Mouse (Mus musculus) embryo, embryonic 9.5 days (tissue): ENCODE measurements around the gene Mlx.

Experiments used
- DNase-seq: peaks from one replicate; pipeline ENCODE4 v3.0.0-alpha.2; 2017; ENCODE audit errors: extremely low spot score

The Mlx gene

DNA sequence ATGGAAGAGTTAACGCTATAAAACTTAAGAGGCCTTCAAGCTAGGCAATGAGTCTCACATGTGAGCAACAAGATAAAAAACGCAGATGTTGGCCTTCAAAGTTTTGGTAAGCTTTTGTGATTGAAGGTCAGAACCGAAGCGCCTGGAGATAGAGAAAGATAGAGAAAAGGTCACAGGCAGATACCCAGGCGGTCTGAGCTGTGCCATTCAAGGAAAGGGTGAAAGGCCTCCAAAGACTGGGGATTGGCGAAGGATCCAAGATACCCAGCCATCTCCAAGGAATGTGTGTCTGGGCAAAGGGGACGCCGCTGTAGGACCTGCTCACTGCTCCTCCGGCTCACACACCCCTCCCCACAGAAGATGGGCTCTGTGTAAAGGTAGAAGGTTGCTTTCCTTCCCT lies 22.1 kb upstream of the Mlx start:
- no peak for DNase-seq

GRCm38 (mm10) chr11:101066549-101067412 lies 20.3 kb upstream of the Mlx start:
- peak; percentile 84 for DNase-seq

- peak; percentile 90 for DNase-seq
Measured at GRCm38 (mm10) chr11:101069391-101070188, 17.5 kb upstream of the Mlx start, which contains the start of gene Naglu. TSS of gene Naglu (plus strand) at chr11:101070012.

DNA sequence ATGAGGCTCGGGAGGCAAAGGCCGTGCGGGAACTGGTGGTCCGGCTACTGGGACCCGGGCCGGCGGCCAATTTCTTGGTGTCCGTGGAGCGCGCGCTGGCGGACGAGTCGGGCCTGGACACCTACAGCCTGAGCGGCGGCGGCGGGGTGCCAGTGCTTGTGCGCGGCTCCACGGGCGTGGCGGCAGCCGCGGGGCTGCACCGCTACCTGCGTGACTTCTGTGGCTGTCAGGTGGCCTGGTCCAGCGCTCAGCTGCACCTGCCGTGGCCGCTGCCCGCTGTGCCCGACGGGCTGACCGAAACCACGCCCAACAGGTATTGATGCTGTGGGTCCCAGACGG lies 16.9 kb upstream of the Mlx start:
- DNase-seq = no peak

DNA sequence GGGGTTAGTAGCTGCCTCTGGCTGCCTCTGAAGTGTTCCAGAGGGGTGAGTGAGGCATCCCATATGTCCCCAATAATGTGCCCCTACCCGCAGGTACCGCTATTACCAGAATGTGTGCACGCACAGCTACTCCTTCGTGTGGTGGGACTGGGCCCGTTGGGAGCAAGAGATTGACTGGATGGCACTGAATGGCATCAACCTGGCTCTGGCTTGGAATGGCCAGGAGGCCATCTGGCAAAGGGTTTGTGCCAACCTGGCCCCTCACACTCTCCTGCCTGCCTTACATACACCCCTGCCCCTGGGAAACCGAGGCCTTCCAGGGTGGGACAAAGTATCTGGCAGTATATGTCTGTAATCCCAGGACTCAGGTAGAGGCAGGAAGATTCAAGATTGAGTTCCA lies 16.1 kb upstream of the Mlx start:
- DNase-seq = no peak

DNA sequence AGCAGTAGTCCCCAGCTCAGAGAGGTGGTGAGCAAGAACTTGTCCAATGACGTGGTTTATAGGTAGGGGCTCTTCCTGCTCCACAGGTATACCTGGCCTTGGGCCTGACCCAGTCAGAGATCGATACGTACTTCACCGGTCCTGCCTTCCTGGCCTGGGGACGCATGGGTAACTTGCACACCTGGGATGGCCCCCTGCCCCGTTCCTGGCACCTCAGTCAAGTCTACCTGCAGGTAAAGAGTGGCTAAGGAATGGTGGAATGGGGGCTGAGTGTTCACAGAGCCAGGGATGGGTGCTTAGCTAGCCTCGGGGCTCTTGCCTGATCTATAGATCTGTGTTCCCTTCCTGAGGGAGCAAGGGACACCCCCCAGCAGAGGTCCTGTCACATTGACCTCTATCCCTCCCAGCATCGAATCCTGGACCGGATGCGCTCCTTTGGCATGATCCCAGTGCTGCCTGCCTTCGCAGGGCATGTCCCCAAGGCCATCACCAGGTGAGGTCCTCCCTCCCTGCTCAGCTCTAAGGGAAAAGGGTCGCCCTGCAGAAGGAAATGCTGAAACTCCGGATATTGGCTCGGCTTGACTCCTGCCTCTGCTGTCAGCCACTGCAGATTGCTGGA lies 15.2 kb upstream of the Mlx start:
- DNase-seq = no peak

- DNase-seq = no peak
Measured at GRCm38 (mm10) chr11:101078121-101078520, 9.0 kb upstream of the Mlx start, which contains the start of gene Hsd17b1. TSS of gene Hsd17b1 (plus strand) at chr11:101078411.

DNA sequence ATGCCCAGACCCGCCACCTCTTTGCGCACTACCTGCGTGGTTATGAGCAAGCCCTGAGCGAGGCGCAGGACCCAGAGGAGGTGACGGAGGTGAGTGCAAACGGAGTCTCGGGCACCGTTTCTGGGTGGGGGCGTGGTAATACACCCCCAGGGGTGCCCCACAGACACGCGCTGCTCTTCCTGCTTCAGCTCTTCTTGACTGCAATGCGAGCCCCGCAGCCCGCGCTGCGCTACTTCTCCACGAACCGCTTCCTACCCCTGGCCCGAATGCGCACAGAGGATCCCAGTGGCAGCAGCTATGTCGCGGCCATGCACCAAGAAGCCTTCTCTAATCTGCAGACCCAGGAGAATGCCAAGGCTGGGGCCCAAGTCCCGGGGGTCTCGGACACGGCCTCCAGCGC lies 7.3 kb upstream of the Mlx start:
- DNase-seq = no peak

- DNase-seq = no peak
Measured at GRCm38 (mm10) chr11:101080421-101080820, 6.7 kb upstream of the Mlx start.

- DNase-seq = no peak
Measured at GRCm38 (mm10) chr11:101081659-101082058, 5.4 kb upstream of the Mlx start.

- peak; percentile 95 for DNase-seq
Measured at GRCm38 (mm10) chr11:101082208-101083082, 4.6 kb upstream of the Mlx start, which contains the start of gene Coasy. TSS of gene Coasy (plus strand) at chr11:101082565.

- no peak for DNase-seq
Measured at GRCm38 (mm10) chr11:101083083-101083697, 3.9 kb upstream of the Mlx start.

DNA sequence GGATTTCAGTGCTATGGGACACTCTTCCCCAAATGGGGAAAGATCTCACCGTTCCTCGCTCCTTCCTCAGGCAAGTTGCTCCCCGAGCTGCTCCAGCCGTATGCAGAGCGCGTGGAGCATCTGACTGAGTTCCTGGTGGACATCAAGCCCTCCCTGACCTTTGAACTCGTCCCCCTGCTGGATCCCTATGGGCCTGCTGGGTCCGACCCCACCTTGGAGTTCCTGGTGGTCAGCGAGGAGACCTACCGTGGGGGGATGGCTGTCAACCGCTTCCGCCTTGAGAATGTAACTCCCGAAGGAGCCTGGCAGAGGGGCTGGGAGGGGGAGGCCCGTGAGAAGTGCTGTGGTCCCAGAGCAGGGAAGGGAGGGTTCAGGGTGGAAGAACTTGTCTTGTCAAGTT lies 2.8 kb upstream of the Mlx start:
- DNase-seq = no peak

GRCm38 (mm10) chr11:101084811-101085210 lies 2.3 kb upstream of the Mlx start:
- DNase-seq = no peak

DNA sequence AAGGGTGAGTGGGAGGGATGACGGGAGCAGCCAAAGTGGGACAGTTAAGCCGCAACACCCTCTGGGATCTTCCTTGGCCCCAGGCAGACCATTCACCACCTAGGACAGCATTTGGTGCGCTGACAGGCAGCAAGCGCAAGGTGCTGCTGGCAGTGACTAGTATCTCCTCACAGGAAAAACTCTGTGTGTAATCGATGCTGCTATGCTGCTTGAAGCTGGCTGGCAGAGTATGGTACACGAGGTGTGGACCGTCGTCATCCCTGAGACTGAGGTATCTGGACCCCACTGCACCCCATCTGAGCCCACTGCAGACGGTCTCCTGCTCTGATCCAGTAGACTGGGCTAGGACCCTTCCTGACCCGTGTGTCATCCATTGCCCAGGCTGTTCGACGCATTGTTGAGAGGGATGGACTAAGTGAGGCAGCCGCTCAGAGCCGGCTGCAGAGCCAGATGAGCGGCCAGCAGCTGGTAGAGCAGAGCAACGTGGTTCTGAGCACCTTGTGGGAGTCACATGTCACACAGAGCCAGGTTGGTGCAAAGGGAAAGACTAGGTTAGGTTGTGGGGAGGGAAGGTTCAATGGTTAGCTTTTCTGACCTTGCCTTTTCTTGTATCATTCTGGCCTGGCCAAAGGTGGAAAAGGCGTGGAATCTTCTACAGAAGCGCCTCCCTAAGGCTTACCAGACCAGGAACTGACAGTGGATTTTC lies 1.3 kb upstream of the Mlx start:
- DNase-seq = no peak

DNA sequence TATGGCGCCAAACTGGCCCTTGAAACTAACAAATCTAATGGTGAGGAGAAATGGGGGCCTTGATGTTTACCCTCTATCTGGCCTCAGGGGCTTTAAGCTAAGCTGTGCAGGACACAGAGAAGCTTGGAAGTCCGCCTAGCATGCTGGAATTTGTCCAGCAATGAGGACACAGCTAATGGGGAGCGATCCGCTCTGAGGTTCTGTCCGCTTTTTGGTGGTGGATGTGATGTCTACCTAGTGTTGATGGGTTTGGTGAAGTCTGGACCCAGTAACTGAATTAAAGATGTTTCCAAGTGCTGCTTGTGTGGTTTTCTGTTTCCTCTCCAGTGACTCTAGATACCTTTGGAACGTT lies 778 bp upstream of the Mlx start:
- DNase-seq = no peak

GRCm38 (mm10) chr11:101087682-101088055 lies 592 bp downstream of the Mlx start:
- DNase-seq = no peak

GRCm38 (mm10) chr11:101089931-101090330 lies 2.9 kb downstream of the Mlx start:
- no peak for DNase-seq

DNA sequence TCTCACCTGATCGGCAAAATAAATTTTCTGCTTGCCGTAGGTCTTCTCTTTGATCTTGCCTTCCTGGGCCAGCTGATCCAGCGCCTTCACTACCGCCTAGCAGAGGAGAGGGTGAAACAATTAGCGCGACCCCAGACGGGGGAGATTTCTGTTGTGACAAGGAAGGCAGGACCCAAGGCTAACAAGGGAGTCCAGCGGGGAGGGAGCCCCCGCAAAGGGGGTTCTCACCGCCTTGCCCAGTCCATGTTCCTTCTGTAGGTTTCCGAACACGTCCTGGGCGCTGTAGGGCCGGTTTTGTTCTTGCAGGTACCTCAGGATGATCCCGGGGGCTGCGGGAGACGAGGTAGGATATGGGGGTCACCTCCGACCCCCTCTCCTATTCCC lies 7.8 kb downstream of the Mlx start:
- no peak for DNase-seq

DNA sequence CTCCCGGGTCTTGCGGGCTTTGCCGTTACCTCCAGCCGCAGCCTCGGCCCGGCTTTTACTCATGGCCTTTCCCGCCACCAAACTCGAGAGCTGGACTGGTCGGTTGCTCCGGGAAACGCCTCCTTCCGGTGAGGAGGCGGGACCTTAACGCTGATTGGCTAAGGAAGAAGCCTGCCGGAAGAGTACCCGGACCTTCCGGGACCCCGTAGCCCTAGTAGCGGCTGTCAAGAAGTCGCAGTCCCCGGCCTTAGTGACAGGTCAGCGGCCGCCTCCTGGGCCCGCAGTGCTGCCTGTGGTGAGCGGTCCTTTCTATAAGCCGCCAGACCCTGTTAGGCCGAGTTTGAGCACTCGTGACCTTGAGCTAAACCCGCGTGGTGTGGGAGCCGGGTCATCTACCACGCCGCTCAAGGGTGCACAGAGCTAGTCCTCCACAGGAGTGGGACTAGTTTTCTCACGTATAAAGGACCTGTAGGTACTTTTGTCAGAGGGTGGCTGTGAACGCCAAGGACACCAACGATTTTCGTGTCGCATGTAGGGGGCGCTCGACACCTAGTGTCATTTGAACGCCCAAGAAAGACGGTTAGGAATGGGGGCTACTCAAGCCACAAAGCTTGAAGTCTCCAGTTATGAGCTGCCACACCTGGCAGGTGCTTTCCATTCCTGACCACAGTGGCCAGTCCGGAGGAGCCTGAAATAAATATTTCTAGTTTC lies 8.4 kb downstream of the Mlx start, which contains the start of gene Psmc3ip:
Psmc3ip (minus strand) TSS at position 123 of the 711 bp plus-strand sequence.
- DNase-seq = peak; percentile 92
